Mouse (Mus musculus) embryonic facial prominence, embryonic 15.5 days (tissue): Measurements from ENCODE around the gene Asb2. TPM values are rescaled to one million over a fixed set of nuclear protein-coding genes. Genes with fewer than 3 reads are reported as not detected.
A peak's percentile ranks its signal among the peaks of the same experiment; 100 is the strongest.

Experiments used
- ATAC-seq: fragments of 200-750 bp; cut with Nextera tagmentation; 2 replicates; pipeline ENCODE4 v1.8.0; 2017; ENCODE audit warnings: low read depth, moderate TSS enrichment; ENCODE audit not compliant: insufficient number of reproducible peaks, low FRiP score, low TSS enrichment
- H3K27ac ChIP-seq: fragments of 300-500 bp; sonication (generic); replicated peaks from 2 replicates; pipeline ENCODE4 v1.5.1; 2015; ENCODE audit warnings: mild to moderate bottlenecking, inconsistent platforms
- H3K27me3 ChIP-seq: fragments of 300-500 bp; sonication (generic); 2 replicates; pipeline ENCODE4 v1.6.1; 2015; ENCODE audit warnings: inconsistent platforms
- H3K36me3 ChIP-seq: fragments of 300-500 bp; sonication (generic); 2 replicates; pipeline ENCODE4 v1.6.1; 2015; ENCODE audit warnings: mild to moderate bottlenecking, inconsistent platforms
- H3K4me1 ChIP-seq: fragments of 300-500 bp; sonication (generic); 2 replicates; pipeline ENCODE4 v1.6.1; 2015; ENCODE audit warnings: inconsistent platforms
- H3K4me2 ChIP-seq: fragments of 300-500 bp; sonication (generic); replicated peaks from 2 replicates; pipeline ENCODE4 v1.6.1; 2015; ENCODE audit warnings: mild to moderate bottlenecking, inconsistent platforms
- H3K4me3 ChIP-seq: fragments of 300-500 bp; sonication (generic); replicated peaks from 2 replicates; pipeline ENCODE4 v1.5.1; 2015; ENCODE audit warnings: mild to moderate bottlenecking, inconsistent platforms
- H3K9ac ChIP-seq: fragments of 300-500 bp; sonication (generic); 2 replicates; pipeline ENCODE4 v1.6.1; 2015; ENCODE audit warnings: inconsistent platforms
- H3K9me3 ChIP-seq: fragments of 300-500 bp; sonication (generic); replicated peaks from 2 replicates; pipeline ENCODE4 v1.6.1; 2016; ENCODE audit warnings: inconsistent platforms
- WGBS: fragments of 180-500 bp; shearing (Covaris S2); methylation state at CpG from one replicate; pipeline ENCODE4 v1.1.7; 2015; 5-methylcytosine and 5-hydroxymethylcytosine counted together
- polyA plus RNA-seq: library from polyadenylated mRNA; unstranded; fragments of >200 nt; fragmentation: Nextera tagmentation; extraction: Ambion mirVana; gene quantifications from 2 replicates; pipeline ENCODE4 v1.2.1, GENCODE M21; 2015

Asb2 gene
- polyA plus RNA-seq, 1 experiment from 2014 or later = 7.5 TPM

DNA sequence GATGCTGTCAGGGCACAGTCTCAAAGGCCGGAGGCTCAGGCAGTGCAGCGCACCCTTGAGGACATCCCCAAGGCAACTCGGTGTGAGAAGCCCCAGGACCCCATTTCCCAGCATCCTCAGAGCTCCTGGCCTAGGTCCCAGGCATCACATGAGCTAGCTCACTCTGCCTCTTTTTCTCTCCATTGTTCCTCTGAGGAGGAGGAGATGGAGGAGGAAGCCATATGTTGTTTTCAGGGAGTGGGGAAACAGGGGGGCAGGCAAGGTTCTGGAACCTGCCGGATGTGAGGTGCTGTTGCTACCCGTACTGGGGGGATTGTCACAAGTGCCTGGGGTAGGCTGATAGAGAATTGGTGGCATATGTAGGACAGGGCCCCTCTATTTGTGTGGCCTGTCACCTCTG lies 20.3 kb upstream of the Asb2 start:
- 56% methylated on average over 5 of the region's 5 CpGs for WGBS

GRCm38 (mm10) chr12:103373530-103374236 lies 17.9 kb upstream of the Asb2 start:
- H3K9me3 ChIP-seq = no peaks in the 10 kb centered on the region
- WGBS = 72% methylated on average over 8 of the region's 8 CpGs
- no peaks in the 10 kb centered on the region for H3K4me1 ChIP-seq
- no peak overlapping the region for H3K4me2 ChIP-seq
- H3K27me3 ChIP-seq = no peaks in the 10 kb centered on the region
- H3K4me3 ChIP-seq = no peak overlapping the region
- no peak overlapping the region for H3K27ac ChIP-seq
- no peak overlapping the region for H3K9ac ChIP-seq
- no peaks in the 10 kb centered on the region for H3K36me3 ChIP-seq
- ATAC-seq = no peak

More for the DNA sequence above, 20.3 kb upstream of the Asb2 start:
- no peak overlapping the region for H3K4me2 ChIP-seq
- no peaks in the 10 kb centered on the region for H3K9me3 ChIP-seq
- H3K36me3 ChIP-seq = no peaks in the 10 kb centered on the region
- no peak for ATAC-seq
- no peaks in the 10 kb centered on the region for H3K4me1 ChIP-seq
- no peak overlapping the region for H3K4me3 ChIP-seq
- no peak overlapping the region for H3K9ac ChIP-seq
- H3K27ac ChIP-seq = no peak overlapping the region
- H3K27me3 ChIP-seq = no peaks in the 10 kb centered on the region

GRCm38 (mm10) chr12:103371711-103372110 lies 15.9 kb upstream of the Asb2 start:
- H3K4me3 ChIP-seq = no peak overlapping the region
- H3K9me3 ChIP-seq = no peaks in the 10 kb centered on the region
- no peaks in the 10 kb centered on the region for H3K36me3 ChIP-seq
- H3K27me3 ChIP-seq = no peaks in the 10 kb centered on the region
- 0 out of 2 replicates have a peak, but pooled peaks cover 3% of the 10 kb centered on the region for H3K4me1 ChIP-seq
- ATAC-seq = no peak
- no peak overlapping the region for H3K4me2 ChIP-seq
- H3K9ac ChIP-seq = no peak overlapping the region
- 25% methylated on average over 6 of the region's 6 CpGs for WGBS
- no peak overlapping the region for H3K27ac ChIP-seq

- Histone ChIP-seq H3K27me3 (no peaks in the 10 kb centered on the region), H3K4me2 (no peak overlapping the region), H3K36me3 (no peaks in the 10 kb centered on the region), H3K4me3 (no peak overlapping the region), H3K27ac (no peak overlapping the region), H3K9me3 (no peaks in the 10 kb centered on the region), H3K9ac (no peak overlapping the region), H3K4me1 (0 out of 2 replicates have a peak, but pooled peaks cover 3% of the 10 kb centered on the region)
- 62% methylated on average over 4 of the region's 4 CpGs for WGBS
- ATAC-seq = no peak
Observed at GRCm38 (mm10) chr12:103370861-103371260, 15.1 kb upstream of the Asb2 start.

GRCm38 (mm10) chr12:103368777-103369176 lies 13.0 kb upstream of the Asb2 start:
- H3K36me3 ChIP-seq = no peaks in the 10 kb centered on the region
- no peak for ATAC-seq
- H3K4me2 ChIP-seq = no peak overlapping the region
- WGBS = 47% methylated on average over 2 of the region's 2 CpGs
- H3K9ac ChIP-seq = no peak overlapping the region
- H3K9me3 ChIP-seq = no peaks in the 10 kb centered on the region
- no peaks in the 10 kb centered on the region for H3K27me3 ChIP-seq
- H3K4me3 ChIP-seq = no peak overlapping the region
- no peak overlapping the region for H3K27ac ChIP-seq
- H3K4me1 ChIP-seq = 0 out of 2 replicates have a peak, but pooled peaks cover 3% of the 10 kb centered on the region

GRCm38 (mm10) chr12:103368326-103368669 lies 12.5 kb upstream of the Asb2 start:
- H3K9me3 ChIP-seq = no peaks in the 10 kb centered on the region
- no peak overlapping the region for H3K9ac ChIP-seq
- H3K4me3 ChIP-seq = no peak overlapping the region
- 0 out of 2 replicates have a peak, but pooled peaks cover 3% of the 10 kb centered on the region for H3K4me1 ChIP-seq
- no peak for ATAC-seq
- WGBS = 78% methylated on average over 7 of the region's 7 CpGs
- peak overlapping the region; percentile 32 for H3K4me2 ChIP-seq
- H3K27me3 ChIP-seq = no peaks in the 10 kb centered on the region
- H3K27ac ChIP-seq = no peak overlapping the region
- no peaks in the 10 kb centered on the region for H3K36me3 ChIP-seq

DNA sequence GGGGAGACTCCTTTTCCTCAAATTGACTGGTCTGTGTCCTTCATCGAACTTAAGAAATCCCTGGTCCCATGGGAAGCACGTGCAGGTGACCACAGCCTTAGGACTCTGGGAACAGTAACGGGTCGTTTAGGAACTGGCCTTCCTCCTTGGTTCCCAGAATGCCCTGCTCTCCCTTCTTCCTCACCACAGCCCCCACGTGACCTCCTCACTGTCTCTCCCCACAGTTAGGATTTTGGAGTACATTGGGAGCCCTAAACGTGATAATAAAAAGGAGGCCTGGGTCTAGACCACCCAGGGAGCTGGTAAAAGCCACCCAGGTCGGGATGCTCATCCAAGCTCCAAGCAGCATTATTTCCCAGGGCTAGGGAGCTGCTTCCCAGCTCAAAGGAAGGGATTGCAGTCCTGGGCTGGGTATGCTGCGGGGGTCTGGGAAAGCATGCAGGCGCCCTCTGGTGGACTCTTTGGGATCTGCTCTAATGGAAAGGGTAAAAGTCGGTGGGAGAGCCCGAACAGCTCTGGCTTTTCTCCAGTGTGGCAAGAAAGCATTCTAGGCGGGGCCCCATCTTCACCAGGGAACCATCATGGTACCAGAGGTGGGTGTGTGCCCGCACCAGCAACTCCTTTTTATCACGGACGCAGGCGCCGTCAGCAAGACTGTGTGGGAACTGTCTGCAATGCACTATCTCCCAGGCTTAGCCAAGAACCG lies 12.0 kb upstream of the Asb2 start:
- H3K4me2 ChIP-seq = peak overlapping the region; percentile 32

GRCm38 (mm10) chr12:103367171-103367570 lies 11.4 kb upstream of the Asb2 start:
- H3K9me3 ChIP-seq = no peaks in the 10 kb centered on the region
- H3K4me2 ChIP-seq = no peak overlapping the region
- H3K36me3 ChIP-seq = no peaks in the 10 kb centered on the region
- no peak overlapping the region for H3K9ac ChIP-seq
- 74% methylated on average over 2 of the region's 2 CpGs for WGBS
- H3K4me3 ChIP-seq = no peak overlapping the region
- 0 out of 2 replicates have a peak, but pooled peaks cover 3% of the 10 kb centered on the region for H3K4me1 ChIP-seq
- H3K27me3 ChIP-seq = no peaks in the 10 kb centered on the region
- no peak for ATAC-seq
- no peak overlapping the region for H3K27ac ChIP-seq

More for the DNA sequence above, 12.0 kb upstream of the Asb2 start:
- Histone ChIP-seq H3K4me1 (0 out of 2 replicates have a peak, but pooled peaks cover 3% of the 10 kb centered on the region), H3K27ac (no peak overlapping the region), H3K36me3 (no peaks in the 10 kb centered on the region), H3K9ac (no peak overlapping the region), H3K9me3 (no peaks in the 10 kb centered on the region), H3K27me3 (no peaks in the 10 kb centered on the region), H3K4me3 (no peak overlapping the region)
- 0 out of 2 replicates have a peak, but pooled peaks have one; percentile 44 for ATAC-seq
- 18% methylated on average over 18 of the region's 18 CpGs for WGBS

GRCm38 (mm10) chr12:103362336-103362735 lies 6.5 kb upstream of the Asb2 start:
- no peak overlapping the region for H3K9ac ChIP-seq
- WGBS = 61% methylated on average over 3 of the region's 3 CpGs
- no peaks in the 10 kb centered on the region for H3K36me3 ChIP-seq
- H3K4me3 ChIP-seq = no peak overlapping the region
- no peak overlapping the region for H3K4me2 ChIP-seq
- no peak overlapping the region for H3K27ac ChIP-seq
- no peak for ATAC-seq
- no peaks in the 10 kb centered on the region for H3K27me3 ChIP-seq
- no peaks in the 10 kb centered on the region for H3K9me3 ChIP-seq
- 0 out of 2 replicates have a peak, but pooled peaks cover 3% of the 10 kb centered on the region for H3K4me1 ChIP-seq

GRCm38 (mm10) chr12:103361539-103362307 lies 5.9 kb upstream of the Asb2 start:
- no peak overlapping the region for H3K9ac ChIP-seq
- ATAC-seq = no peak
- H3K9me3 ChIP-seq = no peaks in the 10 kb centered on the region
- no peak overlapping the region for H3K4me3 ChIP-seq
- H3K4me2 ChIP-seq = no peak overlapping the region
- H3K27me3 ChIP-seq = no peaks in the 10 kb centered on the region
- no peaks in the 10 kb centered on the region for H3K36me3 ChIP-seq
- WGBS = 84% methylated on average over 17 of the region's 17 CpGs
- H3K27ac ChIP-seq = no peak overlapping the region
- H3K4me1 ChIP-seq = 0 out of 2 replicates have a peak, but pooled peaks cover 3% of the 10 kb centered on the region

DNA sequence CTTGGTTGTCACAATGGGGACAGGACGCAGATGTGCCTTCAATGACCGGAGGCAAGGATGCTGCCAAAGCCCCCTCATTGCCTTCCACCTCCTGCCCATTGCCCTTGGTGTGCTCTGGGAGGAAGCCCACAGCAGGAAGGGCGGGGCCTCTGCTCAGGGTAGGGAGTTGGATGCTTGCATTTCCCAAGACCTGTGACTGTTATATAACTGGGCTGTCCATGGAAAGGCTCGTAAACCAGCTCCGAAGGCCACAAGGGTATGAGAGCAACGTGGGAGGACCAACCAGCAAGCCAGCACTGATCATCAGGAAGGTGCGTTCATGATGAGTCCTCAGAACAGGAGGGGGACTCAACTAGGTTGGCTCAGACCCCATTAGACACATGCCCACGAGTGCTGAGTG lies 5.0 kb upstream of the Asb2 start:
- H3K27me3 ChIP-seq = no peaks in the 10 kb centered on the region
- H3K9ac ChIP-seq = no peak overlapping the region
- H3K9me3 ChIP-seq = no peaks in the 10 kb centered on the region
- 81% methylated on average over 8 of the region's 8 CpGs for WGBS
- H3K36me3 ChIP-seq = no peaks in the 10 kb centered on the region
- no peak overlapping the region for H3K4me3 ChIP-seq
- H3K4me2 ChIP-seq = no peak overlapping the region
- H3K4me1 ChIP-seq = 0 out of 2 replicates have a peak, but pooled peaks cover 3% of the 10 kb centered on the region
- ATAC-seq = no peak
- H3K27ac ChIP-seq = no peak overlapping the region
